Mouse (Mus musculus) heart, embryonic 11.5 days (tissue): ENCODE results near the gene Opn5. TPM values are rescaled to one million over a fixed set of nuclear protein-coding genes. Genes with fewer than 3 reads are reported as not detected.

Experiments
- ATAC-seq: fragments of 200-750 bp; cut with Nextera tagmentation; replicated peaks from 2 replicates; pipeline ENCODE4 v1.8.0; 2017; ENCODE audit warnings: moderate library complexity; ENCODE audit not compliant: insufficient number of reproducible peaks, low FRiP score, low TSS enrichment
- H3K27ac ChIP-seq: fragments of 300-500 bp; sonication (generic); 2 replicates; pipeline ENCODE4 v1.5.1; 2014; ENCODE audit warnings: mild to moderate bottlenecking, low read depth, low read length
- H3K27me3 ChIP-seq: fragments of 300-500 bp; sonication (generic); 2 replicates; pipeline ENCODE4 v1.6.1; 2014; ENCODE audit warnings: mild to moderate bottlenecking, low read length, mixed read lengths; ENCODE audit not compliant: control insufficient read depth, insufficient read depth
- H3K36me3 ChIP-seq: fragments of 300-500 bp; sonication (generic); 2 replicates; pipeline ENCODE4 v1.6.1; 2014; ENCODE audit warnings: mild to moderate bottlenecking, low read length, moderate library complexity, mixed read lengths; ENCODE audit not compliant: control insufficient read depth, insufficient read depth
- H3K4me1 ChIP-seq: fragments of 300-500 bp; sonication (generic); 2 replicates; pipeline ENCODE4 v1.6.1; 2014; ENCODE audit warnings: low read length; ENCODE audit not compliant: control insufficient read depth, insufficient read depth
- H3K4me2 ChIP-seq: fragments of 300-500 bp; sonication (generic); 2 replicates; pipeline ENCODE4 v1.6.1; 2014; ENCODE audit warnings: mild to moderate bottlenecking, moderate library complexity
- H3K4me3 ChIP-seq: fragments of 300-500 bp; sonication (generic); 2 replicates; pipeline ENCODE4 v1.5.1; 2014; ENCODE audit warnings: low read depth, low read length
- H3K9ac ChIP-seq: fragments of 300-500 bp; sonication (generic); 2 replicates; pipeline ENCODE4 v1.6.1; 2014; ENCODE audit warnings: mild to moderate bottlenecking, low read depth, low read length, moderate library complexity
- H3K9me3 ChIP-seq: fragments of 300-500 bp; sonication (generic); replicated peaks from 2 replicates; pipeline ENCODE4 v1.6.1; 2016; ENCODE audit warnings: low read length; ENCODE audit not compliant: control insufficient read depth
- WGBS: fragments of 180-500 bp; shearing (Covaris S2); extraction: QIAGEN DNeasy Blood & Tissue Kit; methylation state at CpG from one replicate; pipeline ENCODE4 v1.1.7; 2014; ENCODE audit not compliant: insufficient replicate concordance; 5-methylcytosine and 5-hydroxymethylcytosine counted together
- polyA plus RNA-seq: library from polyadenylated mRNA; unstranded; fragments of >200 nt; fragmentation: Nextera tagmentation; extraction: Ambion mirVana; gene quantifications from 2 replicates; pipeline ENCODE4 v1.2.1, GENCODE M21; 2014

Gene Opn5
- polyA plus RNA-seq, 1 experiment from 2014 or later = not detected

- H3K36me3 ChIP-seq = no peaks in the 10 kb centered on the region
- WGBS = 81% methylated on average over 2 of the region's 2 CpGs
Observed at GRCm38 (mm10) chr17:42583029-42583331, 28.2 kb downstream of the Opn5 start.

DNA sequence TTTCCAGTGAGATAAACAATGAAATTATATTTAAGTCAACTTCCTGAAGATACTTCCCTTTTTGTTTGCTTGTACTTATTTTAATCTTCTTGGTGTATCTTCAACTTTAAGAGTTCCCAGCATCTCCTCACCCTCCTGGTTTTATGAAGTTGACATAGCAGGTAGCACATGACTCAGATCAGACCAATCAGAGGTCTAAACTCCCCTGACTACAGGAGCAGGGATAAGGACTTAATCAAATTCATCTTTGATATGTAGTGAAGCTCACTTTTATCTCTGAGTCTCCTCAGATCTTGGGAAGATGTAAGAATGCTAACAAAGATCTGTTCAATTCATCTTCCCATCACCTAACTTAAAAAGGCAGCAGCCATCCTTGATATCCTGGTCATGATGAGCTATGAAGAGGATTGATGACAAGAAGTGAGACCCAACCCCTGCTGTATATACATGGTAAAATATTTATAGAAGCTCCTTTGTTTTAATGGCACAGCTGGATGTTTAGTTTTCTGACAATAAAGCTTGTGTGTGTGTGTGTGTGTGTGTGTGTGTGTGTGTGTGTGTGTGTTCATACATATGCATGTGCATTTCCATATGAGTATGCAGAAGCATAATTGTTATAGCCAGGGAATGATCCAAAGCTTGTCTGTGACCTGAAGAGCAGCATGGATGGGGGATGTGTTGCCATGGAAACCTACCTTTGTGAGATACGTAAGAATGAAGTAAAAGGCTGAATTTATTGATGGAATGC is 28.7 kb downstream of the Opn5 start:
- Histone ChIP-seq H3K4me1 (no peaks in the 10 kb centered on the region), H3K4me3 (no peak overlapping the region), H3K9me3 (no peaks in the 10 kb centered on the region), H3K4me2 (no peak overlapping the region), H3K9ac (no peak overlapping the region), H3K27me3 (no peaks in the 10 kb centered on the region), H3K27ac (no peak overlapping the region), H3K36me3 (no peaks in the 10 kb centered on the region)
- 78% methylated on average over 1 of the region's 1 CpGs for WGBS
- no peak for ATAC-seq

More at GRCm38 (mm10) chr17:42583029-42583331, 28.2 kb downstream of the Opn5 start:
- Histone ChIP-seq H3K27me3 (no peaks in the 10 kb centered on the region), H3K9ac (no peak overlapping the region), H3K9me3 (no peaks in the 10 kb centered on the region), H3K4me3 (no peak overlapping the region), H3K4me1 (no peaks in the 10 kb centered on the region), H3K4me2 (no peak overlapping the region), H3K27ac (no peak overlapping the region)
- no peak for ATAC-seq

DNA sequence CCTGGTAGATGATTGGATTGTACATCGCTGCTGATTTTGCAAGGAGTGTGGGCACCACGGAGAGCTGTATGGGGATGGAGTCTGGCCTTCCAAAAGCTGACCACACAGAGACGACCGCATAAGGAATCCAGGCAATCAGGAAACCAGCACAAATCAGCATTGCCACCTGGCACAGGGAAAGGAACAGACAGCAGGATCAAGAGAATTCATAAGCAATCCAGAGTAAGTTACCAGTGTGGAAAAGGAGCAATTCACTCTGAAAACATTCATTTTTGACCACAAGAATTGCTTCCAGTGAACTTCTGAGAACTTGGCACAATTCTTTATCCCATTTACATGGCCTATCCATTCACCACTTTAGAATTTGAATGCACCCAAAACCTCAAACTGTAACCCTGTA is 30.6 kb downstream of the Opn5 start:
- Histone ChIP-seq H3K4me1 (no peaks in the 10 kb centered on the region), H3K9me3 (no peaks in the 10 kb centered on the region), H3K4me2 (no peak overlapping the region), H3K27ac (no peak overlapping the region), H3K9ac (no peak overlapping the region), H3K4me3 (no peak overlapping the region), H3K36me3 (no peaks in the 10 kb centered on the region), H3K27me3 (no peaks in the 10 kb centered on the region)
- ATAC-seq = no peak
- 69% methylated on average over 4 of the region's 4 CpGs for WGBS

DNA sequence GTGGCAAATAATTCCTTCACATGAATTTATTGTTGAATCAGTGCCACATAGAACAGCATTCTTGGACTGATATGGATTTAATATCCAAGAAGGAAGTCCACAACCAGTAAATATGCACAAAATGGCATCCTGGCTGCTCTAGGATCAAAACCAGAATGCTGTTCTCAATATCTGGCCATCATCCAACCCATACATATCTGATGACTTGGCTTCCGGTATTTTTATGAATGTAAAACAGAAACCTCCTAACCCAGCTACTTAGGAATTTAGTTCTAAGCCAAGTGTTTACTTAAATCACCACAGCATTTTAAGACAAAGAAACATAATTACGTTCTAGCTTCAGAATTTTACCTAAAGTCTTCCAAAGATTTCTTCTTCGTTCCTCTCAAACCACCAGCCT is 31.0 kb downstream of the Opn5 start:
- no peak for ATAC-seq
- Histone ChIP-seq H3K27me3 (no peaks in the 10 kb centered on the region), H3K4me1 (no peaks in the 10 kb centered on the region), H3K36me3 (no peaks in the 10 kb centered on the region), H3K4me2 (no peak overlapping the region), H3K9ac (no peak overlapping the region), H3K9me3 (no peaks in the 10 kb centered on the region), H3K4me3 (no peak overlapping the region), H3K27ac (no peak overlapping the region)
- 72% methylated on average over 3 of the region's 3 CpGs for WGBS

GRCm38 (mm10) chr17:42576671-42577168 is 34.5 kb downstream of the Opn5 start:
- no peaks in the 10 kb centered on the region for H3K9me3 ChIP-seq
- H3K36me3 ChIP-seq = no peaks in the 10 kb centered on the region
- 29% methylated on average over 6 of the region's 6 CpGs for WGBS
- no peak overlapping the region for H3K4me2 ChIP-seq
- no peak overlapping the region for H3K9ac ChIP-seq
- no peak overlapping the region for H3K4me3 ChIP-seq
- H3K4me1 ChIP-seq = no peaks in the 10 kb centered on the region
- no peaks in the 10 kb centered on the region for H3K27me3 ChIP-seq
- ATAC-seq = no peak; the same call in 1 of the 2 replicates
- no peak overlapping the region for H3K27ac ChIP-seq

- Histone ChIP-seq H3K9ac (no peak overlapping the region), H3K36me3 (no peaks in the 10 kb centered on the region), H3K27ac (no peak overlapping the region), H3K4me3 (no peak overlapping the region), H3K4me2 (no peak overlapping the region), H3K4me1 (no peaks in the 10 kb centered on the region), H3K27me3 (no peaks in the 10 kb centered on the region), H3K9me3 (no peaks in the 10 kb centered on the region)
- no peak for ATAC-seq
- 84% methylated on average over 8 of the region's 8 CpGs for WGBS
Observed at GRCm38 (mm10) chr17:42573786-42574185, 37.4 kb downstream of the Opn5 start.

GRCm38 (mm10) chr17:42549578-42549977 is 61.6 kb downstream of the Opn5 start:
- WGBS = 84% methylated on average over 2 of the region's 2 CpGs

DNA sequence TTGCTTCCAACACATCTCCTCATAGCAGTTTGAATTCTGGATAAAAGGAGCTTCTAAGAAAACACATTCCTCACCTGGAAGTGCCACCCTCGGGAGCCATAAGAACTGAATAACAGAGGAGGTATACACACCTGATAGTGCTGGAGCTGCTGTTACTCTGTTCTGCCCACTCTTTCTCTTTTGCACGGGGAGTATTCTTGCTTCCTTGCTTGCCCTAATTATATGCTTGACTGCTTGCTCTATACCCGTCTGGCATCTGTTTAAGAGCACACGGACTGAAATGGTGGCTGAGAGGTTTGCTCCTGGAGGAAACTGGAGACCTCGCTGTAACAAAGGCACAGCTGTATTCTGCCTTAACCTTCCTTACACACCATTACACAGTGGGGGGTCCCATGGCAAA is 81.0 kb downstream of the Opn5 start:
- Histone ChIP-seq H3K36me3 (no peaks in the 10 kb centered on the region), H3K9ac (no peak overlapping the region), H3K27ac (no peak overlapping the region), H3K27me3 (no peaks in the 10 kb centered on the region), H3K4me2 (no peak overlapping the region), H3K4me3 (no peak overlapping the region), H3K9me3 (no peaks in the 10 kb centered on the region), H3K4me1 (no peaks in the 10 kb centered on the region)
- ATAC-seq = no peak
- WGBS = 59% methylated on average over 5 of the region's 5 CpGs

More at GRCm38 (mm10) chr17:42549578-42549977, 61.6 kb downstream of the Opn5 start:
- Histone ChIP-seq H3K9ac (no peak overlapping the region), H3K27me3 (no peaks in the 10 kb centered on the region), H3K4me3 (no peak overlapping the region), H3K36me3 (no peaks in the 10 kb centered on the region), H3K4me1 (no peaks in the 10 kb centered on the region), H3K4me2 (no peak overlapping the region), H3K9me3 (no peaks in the 10 kb centered on the region), H3K27ac (no peak overlapping the region)
- no peak for ATAC-seq
